Mouse (Mus musculus) liver, postnatal 0 days (tissue): Measurements from ENCODE around the gene Grik1. TPM values are rescaled to one million over a fixed set of nuclear protein-coding genes. Genes with fewer than 3 reads are reported as not detected.
A peak's percentile ranks its signal among the peaks of the same experiment; 100 is the strongest.

Experiments
- ATAC-seq: fragments of 200-750 bp; cut with Nextera tagmentation; 2 replicates; pipeline ENCODE4 v1.8.0; 2017; ENCODE audit warnings: mild to moderate bottlenecking, moderate library complexity
- DNase-seq: peaks from one replicate; pipeline ENCODE4 v3.0.0-alpha.2; 2016
- H3K27ac ChIP-seq: fragments of 300-500 bp; sonication (generic); 2 replicates; pipeline ENCODE4 v1.5.1; 2014; ENCODE audit warnings: antibody characterized with exemption, moderate library complexity, mild to moderate bottlenecking, low read depth
- H3K27me3 ChIP-seq: fragments of 300-500 bp; sonication (generic); 2 replicates; pipeline ENCODE4 v1.6.1; 2014; ENCODE audit warnings: low read length, control low read depth, mixed read lengths; ENCODE audit not compliant: insufficient read depth
- H3K36me3 ChIP-seq: fragments of 300-500 bp; sonication (generic); replicated peaks from 2 replicates; pipeline ENCODE4 v1.6.1; 2014; ENCODE audit warnings: mild to moderate bottlenecking, control low read depth, low read length, moderate library complexity, mixed read lengths; ENCODE audit not compliant: insufficient read depth
- H3K4me1 ChIP-seq: fragments of 300-500 bp; sonication (generic); 2 replicates; pipeline ENCODE4 v1.6.1; 2014; ENCODE audit warnings: antibody characterized with exemption, mild to moderate bottlenecking, control low read depth; ENCODE audit not compliant: insufficient read depth
- H3K4me2 ChIP-seq: fragments of 300-500 bp; sonication (generic); 2 replicates; pipeline ENCODE4 v1.6.1; 2014; ENCODE audit warnings: low read depth, mild to moderate bottlenecking, low read length, moderate library complexity, mixed read lengths
- H3K4me3 ChIP-seq: fragments of 300-500 bp; sonication (generic); 2 replicates; pipeline ENCODE4 v1.5.1; 2014; ENCODE audit warnings: low read depth, low read length
- H3K9ac ChIP-seq: fragments of 300-500 bp; sonication (generic); replicated peaks from 2 replicates; pipeline ENCODE4 v1.6.1; 2014; ENCODE audit warnings: mild to moderate bottlenecking, moderate library complexity
- H3K9me3 ChIP-seq: fragments of 300-500 bp; sonication (generic); 2 replicates; pipeline ENCODE4 v1.6.1; 2016; ENCODE audit warnings: mild to moderate bottlenecking, control low read depth, low read length, mixed read lengths
- CTCF ChIP-seq: sonication (generic); IDR thresholded peaks from 2 replicates; pipeline ENCODE4 v1.5.1; 2016; ENCODE audit warnings: antibody characterized with exemption, low read depth
- EP300 ChIP-seq: IDR thresholded peaks from 2 replicates; pipeline ENCODE4 v1.6.1; 2016; ENCODE audit warnings: antibody characterized with exemption, low read depth, mild to moderate bottlenecking
- WGBS: fragments of 180-500 bp; shearing (Covaris S2); extraction: QIAGEN DNeasy Blood & Tissue Kit; methylation state at CpG from one replicate; pipeline ENCODE4 v1.1.7; 2014; ENCODE audit not compliant: insufficient replicate concordance; 5-methylcytosine and 5-hydroxymethylcytosine counted together
- polyA plus RNA-seq: library from polyadenylated mRNA; unstranded; fragments of >200 nt; fragmentation: Nextera tagmentation; extraction: Ambion mirVana; gene quantifications from 2 replicates; pipeline ENCODE4 v1.2.1, GENCODE M21; 2015

Grik1 gene
- polyA plus RNA-seq, 1 experiment from 2014 or later: not detected

- H3K4me3 ChIP-seq: no peak overlapping the region
- ATAC-seq (peak; percentile 54; the same call in 1 of the 2 replicates), DNase-seq (peak; percentile 38)
- H3K9ac ChIP-seq: no peak overlapping the region
- 59% methylated on average over 2 of the region's 2 CpGs for WGBS
- H3K9me3 ChIP-seq: no peaks in the 10 kb centered on the region
- no peak for TF ChIP-seq EP300
- TF ChIP-seq CTCF: no peak
- H3K27me3 ChIP-seq: no peaks in the 10 kb centered on the region
- H3K27ac ChIP-seq: no peak overlapping the region
- H3K4me2 ChIP-seq: no peak overlapping the region
- H3K36me3 ChIP-seq: no peaks in the 10 kb centered on the region
- no peaks in the 10 kb centered on the region for H3K4me1 ChIP-seq
Observed at GRCm38 (mm10) chr16:88252676-88253075, 37.4 kb downstream of the Grik1 start.

- ATAC-seq: no peak
Observed at GRCm38 (mm10) chr16:88251049-88251448, 39.0 kb downstream of the Grik1 start.

GRCm38 (mm10) chr16:88249825-88250224 is 40.2 kb downstream of the Grik1 start:
- H3K27ac ChIP-seq: no peak overlapping the region

More at GRCm38 (mm10) chr16:88251049-88251448, 39.0 kb downstream of the Grik1 start:
- 74% methylated on average over 5 of the region's 5 CpGs for WGBS
- Histone ChIP-seq H3K36me3 (no peaks in the 10 kb centered on the region), H3K4me3 (no peak overlapping the region), H3K4me2 (no peak overlapping the region), H3K27ac (no peak overlapping the region), H3K4me1 (no peaks in the 10 kb centered on the region), H3K9me3 (no peaks in the 10 kb centered on the region), H3K27me3 (no peaks in the 10 kb centered on the region), H3K9ac (no peak overlapping the region)
- no peak for DNase-seq
- TF ChIP-seq CTCF: no peak
- TF ChIP-seq EP300: no peak

GRCm38 (mm10) chr16:88247586-88247985 is 42.5 kb downstream of the Grik1 start:
- TF ChIP-seq EP300 (no peak), CTCF (no peak)
- DNase-seq (no peak), ATAC-seq (no peak)
- H3K4me2 ChIP-seq: no peak overlapping the region
- H3K9ac ChIP-seq: no peak overlapping the region
- WGBS: 67% methylated on average over 3 of the region's 3 CpGs
- H3K36me3 ChIP-seq: no peaks in the 10 kb centered on the region
- no peak overlapping the region for H3K27ac ChIP-seq
- H3K9me3 ChIP-seq: no peaks in the 10 kb centered on the region
- no peaks in the 10 kb centered on the region for H3K27me3 ChIP-seq
- H3K4me3 ChIP-seq: no peak overlapping the region
- H3K4me1 ChIP-seq: no peaks in the 10 kb centered on the region

More at GRCm38 (mm10) chr16:88249825-88250224, 40.2 kb downstream of the Grik1 start:
- TF ChIP-seq EP300: no peak
- TF ChIP-seq CTCF: no peak
- WGBS: 67% methylated on average over 3 of the region's 3 CpGs
- ATAC-seq: no peak
- no peak overlapping the region for H3K4me3 ChIP-seq
- no peaks in the 10 kb centered on the region for H3K9me3 ChIP-seq
- no peak for DNase-seq
- H3K4me2 ChIP-seq: no peak overlapping the region
- no peak overlapping the region for H3K9ac ChIP-seq
- no peaks in the 10 kb centered on the region for H3K4me1 ChIP-seq
- H3K27me3 ChIP-seq: no peaks in the 10 kb centered on the region
- no peaks in the 10 kb centered on the region for H3K36me3 ChIP-seq

- TF ChIP-seq CTCF (no peak), EP300 (no peak)
- ATAC-seq: no peak
- no peak overlapping the region for H3K4me2 ChIP-seq
Observed at GRCm38 (mm10) chr16:88244658-88245057, 45.4 kb downstream of the Grik1 start.

GRCm38 (mm10) chr16:88225616-88226015 is 64.4 kb downstream of the Grik1 start:
- no peak for ATAC-seq
- DNase-seq: no peak
- Histone ChIP-seq H3K27ac (no peak overlapping the region), H3K4me1 (no peaks in the 10 kb centered on the region), H3K36me3 (no peaks in the 10 kb centered on the region), H3K4me3 (no peak overlapping the region), H3K27me3 (no peaks in the 10 kb centered on the region), H3K9ac (no peak overlapping the region), H3K9me3 (no peaks in the 10 kb centered on the region), H3K4me2 (no peak overlapping the region)
- TF ChIP-seq CTCF: no peak
- no peak for TF ChIP-seq EP300
- WGBS: 50% methylated on average over 8 of the region's 16 CpGs

More at GRCm38 (mm10) chr16:88244658-88245057, 45.4 kb downstream of the Grik1 start:
- no peaks in the 10 kb centered on the region for H3K36me3 ChIP-seq
- no peak for DNase-seq
- WGBS: 55% methylated on average over 4 of the region's 4 CpGs
- H3K9ac ChIP-seq: no peak overlapping the region
- H3K4me1 ChIP-seq: no peaks in the 10 kb centered on the region
- no peak overlapping the region for H3K27ac ChIP-seq
- no peaks in the 10 kb centered on the region for H3K27me3 ChIP-seq
- H3K4me3 ChIP-seq: no peak overlapping the region
- no peaks in the 10 kb centered on the region for H3K9me3 ChIP-seq

- Histone ChIP-seq H3K36me3 (no peaks in the 10 kb centered on the region), H3K4me2 (no peak overlapping the region), H3K27me3 (no peaks in the 10 kb centered on the region), H3K9ac (no peak overlapping the region), H3K4me3 (no peak overlapping the region), H3K4me1 (no peaks in the 10 kb centered on the region), H3K27ac (no peak overlapping the region), H3K9me3 (no peaks in the 10 kb centered on the region)
- no peak for ATAC-seq
- no peak for DNase-seq
- WGBS: 62% methylated on average over 3 of the region's 3 CpGs
- TF ChIP-seq CTCF: no peak
- no peak for TF ChIP-seq EP300
Observed at GRCm38 (mm10) chr16:88221932-88222331, 68.1 kb downstream of the Grik1 start.
